Mouse (Mus musculus) E14TG2a.4 (cell line): ENCODE results near the gene Rbfox1.

Experiments used
- CTCF ChIP-seq: conservative IDR thresholded peaks from 2 replicates; pipeline ENCODE4 v1.5.1; 2014; ENCODE audit warnings: low read length
- POU5F1 ChIP-seq: IDR thresholded peaks from 2 replicates; pipeline ENCODE4 v1.6.1; 2014; ENCODE audit warnings: low read length, borderline replicate concordance

DNA sequence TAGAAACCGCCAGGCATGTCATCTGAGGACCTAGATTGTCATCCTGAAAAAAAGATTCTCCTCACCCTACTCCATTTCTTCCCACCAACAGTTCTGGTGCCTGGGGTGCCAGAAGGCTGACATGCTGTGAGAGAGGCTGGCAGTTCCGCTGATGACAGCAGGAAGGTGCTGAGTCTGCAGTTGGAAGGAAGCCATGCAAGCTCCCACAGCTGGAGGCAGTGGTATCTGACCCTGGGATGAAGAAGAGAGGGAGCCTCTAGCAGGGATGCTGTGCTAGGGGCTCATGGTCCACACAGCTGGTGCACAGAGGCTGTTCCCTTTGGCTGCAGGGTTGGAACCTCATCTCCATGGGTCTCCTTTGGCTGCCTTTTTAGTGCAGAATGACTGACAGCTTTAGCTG, 865.3 kb downstream of the Rbfox1 start:
- TF ChIP-seq CTCF (no peak), POU5F1 (no peak)
